Mouse (Mus musculus): Measurements from ENCODE around the gene H2al1n. TPM values are rescaled to one million over a fixed set of nuclear protein-coding genes. Genes with fewer than 3 reads are reported as not detected.
"Not testable (repeated sequence)": the region's sequence is repeated elsewhere in the genome, so short reads cannot be mapped to it uniquely, and the experiment has no call there.

The H2al1n gene
- total RNA-seq (2021), result not detected

DNA sequence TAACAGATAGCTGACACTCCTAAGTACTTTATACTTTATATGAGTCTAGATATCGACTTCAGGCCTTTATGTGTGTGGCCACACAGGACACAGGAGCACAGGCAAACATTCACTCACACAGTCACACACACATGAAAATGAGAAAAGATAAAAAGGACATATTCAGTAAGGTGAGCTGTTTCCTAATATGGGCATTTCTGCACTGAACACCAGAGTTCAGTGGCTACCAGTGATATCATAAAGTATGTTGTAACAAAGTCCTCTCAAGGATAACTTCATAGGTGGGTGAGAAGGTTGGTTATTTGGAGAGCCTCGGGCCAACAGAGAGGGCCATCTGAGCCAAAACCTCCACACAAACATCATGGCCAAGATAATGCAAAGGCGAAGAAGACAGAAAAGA lies at the start of gene H2al1n:
H2al1n (plus strand) TSS at position 301 of the 400 bp plus-strand sequence.
- DNase-seq (ENCODE audit: low spot score in 2 of 2); intact Hi-C loops (cut with DNase I): not testable (repeated sequence)

GRCm38 (mm10) chrX:14199284-14199683 lies 11.7 kb upstream of the H2al1n start:
- intact Hi-C loops (cut with DNase I), result no loop called here
- no peak for DNase-seq (ENCODE audit: low spot score in 2 of 2)

DNA sequence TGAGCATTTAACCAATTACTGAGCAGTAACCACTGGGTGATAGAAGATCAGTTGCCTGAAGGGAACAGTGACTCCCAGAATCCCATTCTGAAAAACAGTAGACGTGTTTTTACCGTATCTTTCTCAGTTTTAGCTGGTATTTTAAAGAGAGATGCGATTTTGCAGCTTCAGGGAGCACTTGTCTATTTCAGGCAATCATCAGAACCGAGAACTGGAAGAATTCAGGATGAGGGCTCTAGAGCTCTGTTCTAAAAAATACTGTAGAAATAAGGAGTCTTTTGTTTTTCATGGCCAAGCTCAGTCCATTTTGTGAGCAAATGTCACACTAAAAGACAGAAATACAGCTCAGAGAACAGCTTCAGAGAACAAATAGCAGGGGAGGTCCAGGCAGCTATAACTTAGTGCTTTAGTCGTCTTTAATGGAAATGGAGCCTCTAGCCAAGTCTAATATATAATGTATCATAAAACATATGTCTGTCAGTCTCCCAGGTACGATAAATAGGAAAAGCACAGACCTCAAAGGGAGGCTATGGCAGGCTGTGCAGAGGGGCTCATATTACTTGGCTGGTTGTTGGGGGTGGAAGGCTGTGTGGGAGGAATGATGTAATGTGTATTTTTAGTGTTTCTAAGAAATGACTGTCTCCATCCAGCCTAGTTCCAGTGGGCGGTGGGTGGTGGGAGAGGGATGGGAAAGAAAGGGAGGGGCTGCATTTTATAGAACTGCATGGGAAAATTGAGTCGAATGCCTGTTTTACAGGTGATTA lies 4.7 kb upstream of the H2al1n start:
- DNase-seq (ENCODE audit: low spot score in 2 of 2), result peak; percentile 10 to 22
- intact Hi-C loops (cut with DNase I), result no loop called here

GRCm38 (mm10) chrX:14229218-14229617 lies 18.3 kb downstream of the H2al1n start:
- DNase-seq (ENCODE audit: low spot score in 2 of 2), result no peak
- intact Hi-C loops (cut with DNase I), result no loop called here

DNA sequence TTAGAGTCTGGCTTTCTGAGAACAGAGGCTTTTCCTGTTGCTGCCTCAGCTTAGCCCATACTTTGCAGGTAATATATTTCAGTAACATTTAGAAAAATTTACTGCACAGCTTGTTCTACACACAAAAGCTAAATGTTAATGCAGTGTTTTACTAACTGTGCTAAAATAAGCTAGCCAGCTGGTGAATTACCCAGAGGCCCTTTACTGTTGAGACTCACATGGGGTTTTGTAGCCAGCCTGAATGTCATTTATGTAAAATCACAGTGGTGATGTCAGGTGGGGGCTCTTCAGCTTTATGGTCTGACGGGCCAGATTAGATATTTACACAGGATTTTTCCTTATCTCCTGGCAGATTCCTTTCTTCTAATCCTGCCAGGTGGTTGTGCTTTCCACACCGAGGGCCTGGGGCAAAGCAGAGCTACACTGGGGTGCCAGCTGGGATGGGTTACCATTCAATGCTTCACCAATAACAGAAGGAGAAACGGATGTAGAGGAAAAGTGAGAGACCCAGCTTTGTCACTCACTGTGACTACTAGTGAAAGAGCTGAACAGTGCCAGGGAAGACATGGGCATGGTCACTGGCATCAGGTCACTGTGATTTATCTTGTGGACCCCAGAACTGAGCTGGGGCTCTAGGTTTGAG lies 48.8 kb downstream of the H2al1n start:
- intact Hi-C loops (cut with DNase I), result no loop called here
- no peak for DNase-seq (ENCODE audit: low spot score in 2 of 2)
